Mouse (Mus musculus): ENCODE measurements around the gene Ccl2.

The Ccl2 gene

DNA sequence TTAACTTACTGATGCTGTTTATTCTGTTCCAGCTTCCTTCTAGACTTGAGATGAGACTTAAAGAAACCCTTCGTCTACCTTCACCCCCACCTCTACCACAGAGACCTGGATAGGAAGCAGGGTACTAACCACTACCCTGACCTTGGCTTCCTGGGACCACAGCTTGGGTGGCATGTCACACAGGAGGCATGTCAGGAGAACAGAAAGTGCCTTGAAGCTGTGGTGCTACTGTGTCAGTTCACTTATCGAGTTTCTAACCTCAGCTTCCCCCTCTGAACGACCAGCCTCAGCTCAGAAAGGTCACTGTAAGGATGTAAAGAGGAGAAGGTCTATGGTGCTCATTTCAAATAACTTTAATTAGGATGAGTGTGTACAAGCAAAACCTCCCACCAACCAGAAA, 14.0 kb upstream of the Ccl2 start:
- no peaks in the 10 kb centered on the region for H3K27me3 ChIP-seq (ENCODE audit: control insufficient read depth, insufficient read depth, low read length, poor library complexity, severe bottlenecking)
- no peaks in the 10 kb centered on the region for H3K36me3 ChIP-seq (ENCODE audit: control insufficient read depth, insufficient read depth, low read length, poor library complexity, severe bottlenecking)
- DNase-seq (ENCODE audit: low read depth, low spot score): no peak

DNA sequence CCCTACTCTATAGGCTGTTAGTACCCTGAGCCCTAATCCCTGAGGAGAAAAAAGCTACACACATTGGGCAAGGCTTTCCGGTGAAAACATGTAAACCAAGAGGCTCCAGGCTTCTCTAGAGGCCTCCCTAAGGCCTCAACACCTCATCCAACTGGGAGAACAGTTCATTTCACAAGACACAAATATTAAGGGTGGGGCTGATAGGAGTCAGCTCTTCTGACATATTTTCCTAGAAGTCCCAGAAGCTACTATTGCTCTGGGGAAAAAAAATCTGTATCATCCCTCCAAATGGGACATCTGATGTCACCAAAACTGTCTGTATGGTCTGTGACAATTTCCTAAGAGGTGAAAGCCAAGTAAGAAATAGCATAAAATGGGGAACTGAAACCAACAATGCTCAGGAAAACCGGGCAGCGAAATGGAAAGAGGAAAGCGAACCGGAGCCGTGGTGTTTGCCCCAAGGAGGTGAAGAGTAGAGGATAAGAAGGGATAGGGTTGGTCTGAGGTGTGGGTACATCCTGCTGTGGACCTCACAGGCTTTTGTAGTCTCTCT, 12.8 kb upstream of the Ccl2 start:
- no peaks in the 10 kb centered on the region for H3K36me3 ChIP-seq (ENCODE audit: control insufficient read depth, insufficient read depth, low read length, poor library complexity, severe bottlenecking)
- no peak for DNase-seq (ENCODE audit: low read depth, low spot score)
- H3K27me3 ChIP-seq (ENCODE audit: control insufficient read depth, insufficient read depth, low read length, poor library complexity, severe bottlenecking): no peaks in the 10 kb centered on the region

DNA sequence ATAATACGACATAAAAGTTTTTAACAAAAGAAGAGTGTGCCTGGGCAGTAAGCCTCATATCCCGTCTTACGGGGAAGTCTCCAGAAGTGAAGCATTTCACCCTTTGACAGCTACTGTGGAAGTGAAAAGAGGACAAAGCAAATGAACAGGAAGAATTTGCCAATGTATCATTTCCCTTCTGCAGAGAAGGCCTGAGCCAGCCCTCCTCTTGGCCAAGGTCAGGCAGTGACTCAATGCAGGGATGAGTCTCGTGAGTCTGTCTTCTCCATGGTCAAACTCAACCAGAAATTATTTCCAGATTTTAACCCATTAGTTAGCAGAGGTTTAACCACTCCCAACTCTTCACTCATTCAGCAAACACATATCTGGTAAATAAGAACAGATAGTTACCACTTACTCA, 11.6 kb upstream of the Ccl2 start:
- DNase-seq (ENCODE audit: low read depth, low spot score): no peak
- Histone ChIP-seq H3K27me3 (ENCODE audit: control insufficient read depth, insufficient read depth, low read length, poor library complexity, severe bottlenecking) (no peaks in the 10 kb centered on the region), H3K36me3 (ENCODE audit: control insufficient read depth, insufficient read depth, low read length, poor library complexity, severe bottlenecking) (no peaks in the 10 kb centered on the region)

DNA sequence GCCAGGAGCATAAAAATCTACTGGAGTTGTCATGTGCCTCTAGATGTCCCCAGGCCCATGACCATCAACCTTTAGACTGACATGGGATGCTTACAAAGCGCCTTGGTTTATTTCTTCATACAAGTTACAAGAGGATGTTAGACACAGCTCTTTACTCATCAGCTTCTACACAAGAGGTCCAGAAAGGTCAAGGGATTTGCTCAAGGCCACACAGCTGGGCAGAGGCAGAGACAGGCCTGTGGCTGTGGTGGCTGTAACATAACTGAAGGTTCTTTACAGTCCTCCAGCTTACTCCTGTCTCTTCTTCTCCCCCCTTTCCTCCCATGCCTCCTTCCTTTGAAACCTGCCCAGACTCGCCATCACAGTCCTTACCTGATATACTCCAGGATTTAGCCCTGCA, 5.2 kb upstream of the Ccl2 start:
- Histone ChIP-seq H3K27me3 (ENCODE audit: control insufficient read depth, insufficient read depth, low read length, poor library complexity, severe bottlenecking) (no peaks in the 10 kb centered on the region), H3K36me3 (ENCODE audit: control insufficient read depth, insufficient read depth, low read length, poor library complexity, severe bottlenecking) (no peaks in the 10 kb centered on the region)
- no peak for DNase-seq (ENCODE audit: low read depth, low spot score)

DNA sequence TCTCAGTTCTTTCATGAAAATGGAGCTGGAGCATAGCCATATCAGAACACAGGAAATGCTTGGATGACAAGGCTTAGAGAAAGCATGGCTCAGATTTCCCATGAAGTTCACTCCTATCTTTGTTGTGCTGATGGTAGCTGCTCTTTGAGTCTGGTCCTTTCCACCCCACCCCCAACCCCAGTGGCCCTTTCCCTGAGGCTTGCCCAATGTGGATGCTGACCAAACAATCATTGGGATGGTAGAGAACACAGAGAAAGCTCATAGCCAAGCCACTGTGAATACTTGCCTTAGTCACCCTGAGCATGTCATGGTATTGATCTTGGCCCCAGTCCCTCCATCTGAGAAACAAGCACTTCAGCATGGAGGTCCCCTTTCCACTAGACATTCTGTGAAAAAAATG, 3.2 kb upstream of the Ccl2 start:
- Histone ChIP-seq H3K27me3 (ENCODE audit: control insufficient read depth, insufficient read depth, low read length, poor library complexity, severe bottlenecking) (no peaks in the 10 kb centered on the region), H3K36me3 (ENCODE audit: control insufficient read depth, insufficient read depth, low read length, poor library complexity, severe bottlenecking) (no peaks in the 10 kb centered on the region)
- DNase-seq (ENCODE audit: low read depth, low spot score): no peak

DNA sequence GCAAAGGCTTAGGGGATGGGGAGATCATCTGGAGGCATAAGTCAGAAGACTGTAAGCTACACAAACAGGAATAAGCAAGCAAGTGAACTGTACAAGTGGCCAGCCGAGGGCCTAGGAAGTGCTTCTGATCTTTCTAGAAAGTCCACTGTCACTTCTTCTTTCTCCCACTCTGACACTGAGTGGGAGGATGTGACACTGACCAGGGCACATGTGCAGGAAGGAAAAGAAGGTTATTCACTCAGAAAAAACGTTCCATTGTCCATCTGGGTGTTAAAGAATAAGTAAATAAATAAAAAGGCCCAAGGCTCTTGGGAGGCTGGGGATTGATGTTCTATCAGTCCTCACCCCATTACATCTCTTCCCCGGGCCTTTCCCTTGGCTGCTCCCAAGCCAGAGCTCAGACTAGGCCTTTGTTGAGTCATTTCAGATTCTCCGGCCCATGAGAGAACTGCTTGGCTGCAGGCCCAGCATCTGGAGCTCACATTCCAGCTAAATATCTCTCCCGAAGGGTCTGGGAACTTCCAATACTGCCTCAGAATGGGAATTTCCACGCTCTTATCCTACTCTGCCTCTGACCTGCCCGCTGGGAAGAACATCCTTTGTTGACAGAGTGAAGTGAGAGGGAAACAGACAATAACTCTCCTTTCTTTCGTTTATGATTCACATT, 2.6 kb upstream of the Ccl2 start:
- H3K27me3 ChIP-seq (ENCODE audit: control insufficient read depth, insufficient read depth, low read length, poor library complexity, severe bottlenecking): no peaks in the 10 kb centered on the region
- DNase-seq (ENCODE audit: low read depth, low spot score): no peak

DNA sequence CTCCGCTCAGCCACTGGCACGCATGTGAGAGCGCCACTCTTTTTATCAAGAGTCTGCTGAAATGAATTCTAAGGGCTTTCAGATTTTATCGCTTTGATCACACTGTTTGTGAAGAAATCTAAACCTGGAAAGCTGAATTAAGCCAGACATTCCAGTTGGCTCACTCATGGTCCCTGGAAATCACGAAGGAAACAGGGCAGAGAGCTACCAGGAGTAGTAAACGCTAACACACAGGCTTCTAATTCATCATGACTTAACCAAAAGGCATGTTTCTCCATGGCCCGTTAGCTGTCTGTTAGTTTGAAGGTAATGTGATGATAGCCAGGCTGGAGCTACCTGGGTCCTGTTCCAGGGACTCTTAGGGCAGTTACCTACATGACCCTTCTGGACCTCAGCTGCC, 925 bp upstream of the Ccl2 start:
- H3K36me3 ChIP-seq (ENCODE audit: control insufficient read depth, insufficient read depth, low read length, poor library complexity, severe bottlenecking): no peaks in the 10 kb centered on the region
- H3K27me3 ChIP-seq (ENCODE audit: control insufficient read depth, insufficient read depth, low read length, poor library complexity, severe bottlenecking): no peaks in the 10 kb centered on the region
- no peak for DNase-seq (ENCODE audit: low read depth, low spot score)

More for the DNA sequence above, 2.6 kb upstream of the Ccl2 start:
- no peaks in the 10 kb centered on the region for H3K36me3 ChIP-seq (ENCODE audit: control insufficient read depth, insufficient read depth, low read length, poor library complexity, severe bottlenecking)

DNA sequence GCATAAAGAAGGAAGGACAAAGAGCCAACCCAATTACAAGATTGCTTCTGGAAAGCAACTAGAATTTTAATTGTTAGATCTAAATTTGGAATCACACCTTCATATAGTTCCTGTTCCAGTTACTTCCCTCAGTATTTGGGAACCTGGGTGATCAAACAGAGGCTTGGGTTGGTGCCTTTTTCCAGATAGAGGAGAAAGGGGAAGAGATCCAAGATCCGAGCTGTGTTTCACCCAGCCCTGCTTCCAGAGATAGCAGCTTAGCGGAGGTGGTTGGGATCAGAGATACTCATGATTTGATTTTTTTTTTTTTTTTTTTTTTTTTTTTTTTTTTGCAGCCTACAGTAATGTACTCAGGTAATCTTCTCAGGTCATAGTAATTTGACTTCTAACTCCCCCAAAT, 486 bp downstream of the Ccl2 start:
- Histone ChIP-seq H3K27me3 (ENCODE audit: control insufficient read depth, insufficient read depth, low read length, poor library complexity, severe bottlenecking) (no peaks in the 10 kb centered on the region), H3K36me3 (ENCODE audit: control insufficient read depth, insufficient read depth, low read length, poor library complexity, severe bottlenecking) (no peaks in the 10 kb centered on the region)
- no peak for DNase-seq (ENCODE audit: low read depth, low spot score)

DNA sequence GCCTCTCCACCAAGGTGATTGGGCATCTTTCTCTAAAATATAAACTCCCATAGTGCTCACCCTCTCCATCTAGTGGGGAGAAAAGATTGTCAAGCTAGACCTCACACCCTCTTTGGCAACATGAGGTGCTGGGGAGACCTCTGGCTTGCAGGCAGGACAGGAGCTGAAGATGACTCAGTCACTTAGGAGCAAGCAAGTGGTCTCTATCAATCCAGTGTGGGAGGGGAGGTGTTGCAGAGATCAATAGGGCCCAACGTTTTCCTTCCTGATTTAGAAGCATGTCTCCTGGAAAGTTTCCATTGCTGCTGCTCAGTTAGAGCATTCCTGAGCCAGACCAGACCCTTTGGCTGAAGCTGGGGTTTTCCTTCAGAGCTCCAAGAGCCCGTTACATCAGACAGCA, 3.2 kb downstream of the Ccl2 start, which contains the start of gene Gm17268:
Gene Gm17268 (minus strand): TSS at position 28 of the 400 bp plus-strand sequence.
- no peak for DNase-seq (ENCODE audit: low read depth, low spot score)
- Histone ChIP-seq H3K36me3 (ENCODE audit: control insufficient read depth, insufficient read depth, low read length, poor library complexity, severe bottlenecking) (no peaks in the 10 kb centered on the region), H3K27me3 (ENCODE audit: control insufficient read depth, insufficient read depth, low read length, poor library complexity, severe bottlenecking) (no peaks in the 10 kb centered on the region)

DNA sequence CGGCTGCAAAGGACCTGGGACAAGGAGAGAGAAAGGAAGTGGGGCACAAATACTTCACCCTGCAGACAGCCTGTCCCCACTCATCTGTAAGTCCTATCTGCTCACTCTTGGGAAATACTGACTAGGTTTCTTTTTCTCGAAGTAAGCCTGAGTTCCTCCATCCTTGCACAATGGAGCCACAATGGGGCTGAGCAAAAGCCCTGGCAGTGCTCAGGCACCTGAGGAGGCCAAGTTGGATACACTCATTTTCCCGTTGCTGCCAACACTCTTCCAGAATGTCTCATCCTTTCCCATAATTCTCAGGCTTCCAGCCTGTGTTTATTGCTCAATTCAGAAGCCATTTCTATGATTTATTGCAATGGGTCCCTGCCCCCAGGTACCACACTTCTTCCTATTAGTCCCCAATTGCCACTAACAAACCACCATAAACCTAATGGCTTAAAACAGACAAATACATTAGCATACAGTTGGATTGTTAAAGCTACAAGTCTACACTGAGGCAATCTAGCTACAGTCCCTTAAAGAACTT, 3.8 kb downstream of the Ccl2 start:
- Histone ChIP-seq H3K36me3 (ENCODE audit: control insufficient read depth, insufficient read depth, low read length, poor library complexity, severe bottlenecking) (no peaks in the 10 kb centered on the region), H3K27me3 (ENCODE audit: control insufficient read depth, insufficient read depth, low read length, poor library complexity, severe bottlenecking) (no peaks in the 10 kb centered on the region)
- DNase-seq (ENCODE audit: low read depth, low spot score): no peak

DNA sequence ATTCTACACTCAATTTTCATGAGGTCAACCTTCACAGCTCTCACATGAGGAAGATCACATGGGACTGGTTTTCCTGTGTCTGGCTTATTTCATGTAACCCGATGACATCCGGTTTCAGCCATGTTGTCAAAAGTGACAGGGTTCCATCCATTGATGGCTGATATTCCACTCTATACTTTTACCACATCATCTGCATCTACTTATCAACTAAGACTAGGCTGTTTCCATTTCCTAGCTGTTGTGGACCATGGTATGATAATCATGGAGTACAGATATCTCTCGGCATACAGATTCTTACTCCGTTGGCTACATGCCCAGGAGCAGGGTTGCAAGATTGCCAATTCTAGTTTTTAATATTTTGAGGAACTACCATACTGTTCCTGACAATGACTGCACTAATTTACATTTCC, 6.3 kb downstream of the Ccl2 start:
- H3K36me3 ChIP-seq (ENCODE audit: control insufficient read depth, insufficient read depth, low read length, poor library complexity, severe bottlenecking): no peaks in the 10 kb centered on the region
- no peak for DNase-seq (ENCODE audit: low read depth, low spot score)
- H3K27me3 ChIP-seq (ENCODE audit: control insufficient read depth, insufficient read depth, low read length, poor library complexity, severe bottlenecking): no peaks in the 10 kb centered on the region

DNA sequence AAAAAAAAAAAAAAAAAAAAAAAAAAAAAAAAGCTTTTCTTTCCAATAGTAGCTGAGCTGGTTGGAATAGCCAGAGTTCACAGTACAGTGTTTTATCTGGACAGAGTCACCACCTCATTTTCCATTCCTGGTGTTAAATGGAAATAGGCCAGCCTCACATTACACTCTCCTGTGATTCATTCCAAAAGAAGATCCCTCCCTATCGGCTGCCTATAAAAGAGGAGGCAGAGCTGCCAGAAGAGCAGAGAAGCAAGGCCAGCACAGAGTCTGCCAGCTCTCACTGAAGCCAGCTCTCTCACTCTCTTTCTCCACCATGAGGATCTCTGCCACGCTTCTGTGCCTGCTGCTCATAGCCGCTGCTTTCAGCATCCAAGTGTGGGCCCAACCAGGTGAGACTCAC, 10.1 kb downstream of the Ccl2 start, which contains the start of gene Ccl7:
Gene Ccl7 (plus strand): TSS at position 242 of the 400 bp plus-strand sequence.
- H3K36me3 ChIP-seq (ENCODE audit: control insufficient read depth, insufficient read depth, low read length, poor library complexity, severe bottlenecking): no peaks in the 10 kb centered on the region
- no peak for DNase-seq (ENCODE audit: low read depth, low spot score)
- H3K27me3 ChIP-seq (ENCODE audit: control insufficient read depth, insufficient read depth, low read length, poor library complexity, severe bottlenecking): no peaks in the 10 kb centered on the region

DNA sequence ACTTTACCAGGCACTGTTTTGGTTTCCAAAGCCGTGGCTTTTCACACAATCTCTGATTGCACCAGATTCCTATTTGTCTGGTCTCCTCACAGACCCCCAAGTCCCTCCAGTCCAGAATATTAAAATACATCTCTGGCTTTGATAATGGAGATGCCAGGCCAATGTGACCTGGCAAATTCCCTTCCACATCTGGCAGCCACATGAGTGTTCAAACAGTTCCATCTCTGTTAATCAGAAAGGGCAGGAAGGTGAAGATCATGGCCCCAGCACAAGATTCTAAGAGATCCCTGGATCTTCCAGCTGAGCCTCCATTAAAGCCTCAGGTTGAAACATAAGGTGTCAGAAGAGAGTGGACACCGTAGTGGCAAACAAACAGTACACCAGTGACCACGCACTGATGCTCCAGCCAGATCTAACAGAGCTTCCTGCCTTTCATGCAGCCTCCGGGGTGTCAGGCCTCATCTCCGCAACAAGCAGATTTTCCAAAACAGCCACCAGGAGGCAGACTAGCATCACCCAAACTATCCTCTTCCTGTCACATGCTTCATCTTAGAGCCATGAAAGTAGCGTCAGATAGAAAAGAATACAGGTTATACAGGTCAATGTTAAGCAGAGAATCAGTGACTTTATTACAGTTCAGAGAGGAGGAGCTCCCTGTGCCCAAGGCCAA, 12.5 kb downstream of the Ccl2 start:
- Histone ChIP-seq H3K27me3 (ENCODE audit: control insufficient read depth, insufficient read depth, low read length, poor library complexity, severe bottlenecking) (no peaks in the 10 kb centered on the region), H3K36me3 (ENCODE audit: control insufficient read depth, insufficient read depth, low read length, poor library complexity, severe bottlenecking) (no peaks in the 10 kb centered on the region)
- DNase-seq (ENCODE audit: low read depth, low spot score): peak; percentile 39

DNA sequence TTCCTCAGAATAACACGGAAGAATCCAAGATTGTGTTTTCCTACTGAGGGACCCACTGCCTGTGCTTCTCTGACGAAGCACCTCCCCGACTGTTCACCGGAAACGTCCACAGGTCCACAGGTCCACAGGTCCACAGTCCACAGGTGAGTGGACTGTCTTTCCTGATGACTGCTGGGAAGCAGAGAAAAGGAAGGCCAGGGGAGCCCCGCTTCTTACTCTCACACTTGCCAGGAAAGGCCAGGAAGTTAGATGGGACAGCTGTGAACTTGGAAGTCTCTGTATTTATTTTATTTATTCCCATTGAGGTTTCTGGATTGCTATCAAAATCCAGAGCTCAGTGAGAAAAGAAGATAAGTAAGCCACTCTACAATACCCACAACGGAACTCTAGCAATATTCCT, 18.5 kb downstream of the Ccl2 start:
- no peak for DNase-seq (ENCODE audit: low read depth, low spot score)
- H3K36me3 ChIP-seq (ENCODE audit: control insufficient read depth, insufficient read depth, low read length, poor library complexity, severe bottlenecking): no peaks in the 10 kb centered on the region
- no peaks in the 10 kb centered on the region for H3K27me3 ChIP-seq (ENCODE audit: control insufficient read depth, insufficient read depth, low read length, poor library complexity, severe bottlenecking)

DNA sequence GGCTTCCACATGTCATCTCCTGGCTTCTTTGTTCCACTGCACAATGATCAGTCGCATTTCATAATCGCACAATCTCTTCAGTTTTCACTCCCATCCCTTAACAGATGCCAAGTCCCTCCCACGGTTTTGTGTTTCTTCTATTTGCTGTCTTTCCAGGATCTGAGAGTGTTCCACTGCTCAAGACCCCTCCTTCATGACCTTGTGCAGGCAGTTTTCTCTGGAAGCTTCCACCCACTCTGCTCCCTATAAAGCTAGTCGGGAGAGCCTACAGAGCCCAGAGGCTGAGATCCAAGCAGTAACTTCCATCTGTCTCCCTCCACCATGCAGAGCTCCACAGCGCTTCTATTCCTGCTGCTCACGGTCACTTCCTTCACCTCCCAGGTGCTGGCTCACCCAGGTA, 22.3 kb downstream of the Ccl2 start, which contains the start of gene Ccl11:
Gene Ccl11 (plus strand): TSS at position 178 of the 400 bp plus-strand sequence.
- no peaks in the 10 kb centered on the region for H3K27me3 ChIP-seq (ENCODE audit: control insufficient read depth, insufficient read depth, low read length, poor library complexity, severe bottlenecking)
- H3K36me3 ChIP-seq (ENCODE audit: control insufficient read depth, insufficient read depth, low read length, poor library complexity, severe bottlenecking): no peaks in the 10 kb centered on the region
- DNase-seq (ENCODE audit: low read depth, low spot score): no peak

Data from splenic B cell, adult 2 months (primary cell).